Mouse (Mus musculus): ENCODE results near the gene Kmt2b.

- TF ChIP-seq CTCF (IDR thresholded peaks at IDR 0.05; ENCODE audit: low read depth) (no peak), EP300 (optimal IDR thresholded peaks at IDR 0.05) (no peak)
Observed at GRCm38 (mm10) chr7:30584339-30584738, 4.2 kb downstream of the Kmt2b start.
